Mouse (Mus musculus) brain, embryonic 14.5 days (tissue): ENCODE results near the gene Ccn5.

Experiments used
- CTCF ChIP-seq: fragments of 200-500 bp; IDR thresholded peaks from 2 replicates; pipeline ENCODE4 v1.5.1; 2012; ENCODE audit warnings: inconsistent platforms, mild to moderate bottlenecking, moderate library complexity, borderline replicate concordance; ENCODE audit not compliant: insufficient read depth, insufficient read length; ENCODE audit errors: extremely low read depth
- POLR2A ChIP-seq: fragments of 200-500 bp; IDR thresholded peaks from 2 replicates; pipeline ENCODE4 v1.6.1; 2012; ENCODE audit warnings: mild to moderate bottlenecking, inconsistent platforms, borderline replicate concordance; ENCODE audit not compliant: poor library complexity, insufficient read depth, insufficient read length, severe bottlenecking; ENCODE audit errors: extremely low read depth

DNA sequence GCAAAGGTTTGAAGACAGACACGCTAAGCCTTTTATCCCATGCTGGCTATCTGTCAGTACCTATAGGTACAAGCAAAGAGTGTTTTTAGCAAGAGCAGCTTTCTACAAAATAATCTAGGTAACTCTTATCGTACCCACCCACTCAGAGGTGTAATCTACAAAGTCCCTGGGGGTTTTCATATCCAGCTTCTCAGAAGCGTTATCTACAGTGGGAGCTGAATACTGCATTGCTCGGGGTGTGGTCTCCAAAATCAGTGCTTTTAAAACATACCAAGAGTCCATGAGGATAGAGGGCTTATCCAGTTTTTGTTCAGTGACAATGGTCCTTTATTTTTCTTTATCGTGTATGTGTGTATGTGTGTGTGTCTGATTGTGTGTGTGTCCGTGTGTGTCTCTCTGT, 37.3 kb upstream of the Ccn5 start:
- TF ChIP-seq POLR2A (no peak), CTCF (no peak)
